17 mouse cellular contexts compared by ENCODE assay signal in genomic region chr14:7803874-7804557, GRCm38 (mm10). TPM values are rescaled to one million over a fixed set of nuclear protein-coding genes. Genes with fewer than 3 reads are reported as not detected.
DNase-seq lines count a peak whose midpoint lies in the region; ATAC-seq and TF ChIP-seq lines count a peak whose summit lies in the region.
"Had no signal": no experiment of that assay in that cellular context is flagged by ENCODE, and none has a peak within 500 bp of the region (broad histone marks: within the 10 kb centered on the region; RNA-seq: fewer than 3 reads in every experiment).

No protein-coding gene starts in this region.

- H3K9me3 ChIP-seq in hindbrain, embryonic 16.5 days (ENCODE audit: control insufficient read depth, low read length), result peaks cover 2% of the 10 kb centered on the region
- 0 out of 2 replicates have a peak, but pooled peaks cover 6% of the 10 kb centered on the region for H3K9me3 ChIP-seq in hindbrain, embryonic 12.5 days (replicated peaks)
- H3K9me3 ChIP-seq in limb, embryonic 13.5 days, result peaks cover 7% of the 10 kb centered on the region; the same call in 1 of the 2 replicates
- H3K9me3 ChIP-seq in midbrain, embryonic 16.5 days (replicated peaks; ENCODE audit: control insufficient read depth, low read length, poor library complexity, severe bottlenecking), result no peaks in the 10 kb centered on the region
- H3K9me3 ChIP-seq: limb, embryonic 15.5 days; midbrain, embryonic 10.5 days had no signal

- H3K4me1 ChIP-seq in hindbrain, embryonic 16.5 days (ENCODE audit: control insufficient read depth, insufficient read depth, low read depth, low read length), result no peaks in the 10 kb centered on the region
- no peaks in the 10 kb centered on the region for H3K4me1 ChIP-seq in hindbrain, embryonic 12.5 days
- H3K4me1 ChIP-seq in cerebellum, adult 2 months (ENCODE audit: control insufficient read depth, insufficient read depth, low read length), result peaks cover 16% of the 10 kb centered on the region
- H3K4me1 ChIP-seq in limb, embryonic 13.5 days, result no peaks in the 10 kb centered on the region
- no peaks in the 10 kb centered on the region for H3K4me1 ChIP-seq in midbrain, embryonic 16.5 days (ENCODE audit: control insufficient read depth, insufficient read depth, low read length)
- H3K4me1 ChIP-seq: hindbrain, embryonic 13.5 days; neural tube, embryonic 13.5 days had no signal

- no peak overlapping the region for H3K4me3 ChIP-seq in hindbrain, embryonic 16.5 days (ENCODE audit: low read length)
- no peak overlapping the region for H3K4me3 ChIP-seq in hindbrain, embryonic 12.5 days
- no peak overlapping the region for H3K4me3 ChIP-seq in cerebellum, adult 2 months (replicated peaks; ENCODE audit: insufficient read depth, low read depth, low read length)
- H3K4me3 ChIP-seq in limb, embryonic 13.5 days, result no peak overlapping the region
- no peak overlapping the region for H3K4me3 ChIP-seq in midbrain, embryonic 16.5 days (ENCODE audit: low read depth, low read length)
- H3K4me3 ChIP-seq: heart, embryonic 12.5 days; hindbrain, embryonic 13.5 days; limb, embryonic 15.5 days; midbrain, embryonic 10.5 days; neural tube, embryonic 13.5 days had no signal

- H3K36me3 ChIP-seq in hindbrain, embryonic 16.5 days (ENCODE audit: control insufficient read depth, insufficient read depth, low read length), result no peaks in the 10 kb centered on the region
- H3K36me3 ChIP-seq in hindbrain, embryonic 12.5 days, result no peaks in the 10 kb centered on the region
- H3K36me3 ChIP-seq in limb, embryonic 13.5 days, result no peaks in the 10 kb centered on the region
- H3K36me3 ChIP-seq in midbrain, embryonic 16.5 days (ENCODE audit: control insufficient read depth, insufficient read depth, low read length), result no peaks in the 10 kb centered on the region
- H3K36me3 ChIP-seq: heart, embryonic 12.5 days; hindbrain, embryonic 13.5 days; limb, embryonic 15.5 days; midbrain, embryonic 10.5 days; neural tube, embryonic 13.5 days had no signal

- no peak overlapping the region for H3K9ac ChIP-seq in hindbrain, embryonic 16.5 days (ENCODE audit: low read depth, low read length)
- no peak overlapping the region for H3K9ac ChIP-seq in hindbrain, embryonic 12.5 days
- H3K9ac ChIP-seq in limb, embryonic 13.5 days, result no peak overlapping the region
- H3K9ac ChIP-seq in midbrain, embryonic 16.5 days (ENCODE audit: low read depth, low read length), result no peak overlapping the region
- H3K9ac ChIP-seq: heart, embryonic 12.5 days; hindbrain, embryonic 13.5 days; limb, embryonic 15.5 days; neural tube, embryonic 13.5 days had no signal

- peak; percentile 55 for DNase-seq in R1 (ENCODE audit: low read depth, low spot score)
- DNase-seq in cerebellum, adult 2 months, result peak; percentile 61 to 88
- DNase-seq in urinary bladder, postnatal 36 days (ENCODE audit: low spot score in 2 of 2), result no peak
- DNase-seq in spleen, adult 18-20 months, result no peak
- DNase-seq: adrenal gland, postnatal 14 days had no signal

- ATAC-seq in hindbrain, embryonic 16.5 days, result peak; percentile 69
- no peak for ATAC-seq in hindbrain, embryonic 12.5 days (ENCODE audit: low FRiP score)
- ATAC-seq in limb, embryonic 13.5 days (ENCODE audit: low FRiP score, low read depth), result peak; percentile 48; the same call in 1 of the 2 replicates
- ATAC-seq in midbrain, embryonic 16.5 days, result no peak

- no peaks in the 10 kb centered on the region for H3K27me3 ChIP-seq in hindbrain, embryonic 16.5 days (replicated peaks; ENCODE audit: control insufficient read depth, insufficient read depth, low read length)
- H3K27me3 ChIP-seq in hindbrain, embryonic 12.5 days, result no peaks in the 10 kb centered on the region
- H3K27me3 ChIP-seq in cerebellum, adult 2 months (ENCODE audit: control insufficient read depth, insufficient read depth, low read length), result no peaks in the 10 kb centered on the region
- no peaks in the 10 kb centered on the region for H3K27me3 ChIP-seq in limb, embryonic 13.5 days
- H3K27me3 ChIP-seq in midbrain, embryonic 16.5 days (ENCODE audit: control insufficient read depth, insufficient read depth, low read depth, low read length), result no peaks in the 10 kb centered on the region
- H3K27me3 ChIP-seq: heart, embryonic 12.5 days; hindbrain, embryonic 13.5 days; limb, embryonic 15.5 days; neural tube, embryonic 13.5 days had no signal

- TF ChIP-seq POLR2A in cerebellum, adult 2 months (IDR thresholded peaks at IDR 0.05; ENCODE audit: borderline replicate concordance, insufficient read depth, low read length), result no peak

- 53% methylated on average over 4 of the region's 4 CpGs for WGBS in hindbrain, embryonic 16.5 days
- 56% methylated on average over 4 of the region's 4 CpGs for WGBS in hindbrain, embryonic 12.5 days
- WGBS in cerebellum, adult 2 months, result 9% methylated on average over 4 of the region's 4 CpGs
- 59% methylated on average over 4 of the region's 4 CpGs for WGBS in limb, embryonic 13.5 days
- WGBS in midbrain, embryonic 16.5 days, result 76% methylated on average over 4 of the region's 4 CpGs

- H3K27ac ChIP-seq in hindbrain, embryonic 16.5 days (ENCODE audit: low read depth, low read length), result no peak overlapping the region
- H3K27ac ChIP-seq in hindbrain, embryonic 12.5 days, result no peak overlapping the region
- H3K27ac ChIP-seq in cerebellum, adult 2 months (ENCODE audit: insufficient read depth, low read length), result no peak overlapping the region
- H3K27ac ChIP-seq in limb, embryonic 13.5 days, result no peak overlapping the region
- H3K27ac ChIP-seq in midbrain, embryonic 16.5 days (ENCODE audit: low read length), result no peak overlapping the region
- H3K27ac ChIP-seq: hindbrain, embryonic 13.5 days; kidney, postnatal 0 days; limb, embryonic 15.5 days; midbrain, embryonic 10.5 days; neural tube, embryonic 13.5 days had no signal

- H3K4me2 ChIP-seq in hindbrain, embryonic 16.5 days (ENCODE audit: low read length), result no peak overlapping the region
- no peak overlapping the region for H3K4me2 ChIP-seq in hindbrain, embryonic 12.5 days (replicated peaks)
- no peak overlapping the region for H3K4me2 ChIP-seq in limb, embryonic 13.5 days (replicated peaks)
- H3K4me2 ChIP-seq in midbrain, embryonic 16.5 days (ENCODE audit: low read length), result no peak overlapping the region
- H3K4me2 ChIP-seq: heart, embryonic 12.5 days; hindbrain, embryonic 13.5 days; limb, embryonic 15.5 days; neural tube, embryonic 13.5 days had no signal

- no peak for TF ChIP-seq CTCF in cerebellum, adult 2 months (IDR thresholded peaks at IDR 0.05; ENCODE audit: borderline replicate concordance, insufficient read depth, low read depth, low read length)

RNA-seq across cellular contexts. Expression of gene Gm26661, which starts 12.6 kb away (rescaled TPM):
- polyA plus RNA-seq in hindbrain, embryonic 16.5 days (2015; fragmentation: Nextera tagmentation; extraction: Ambion mirVana), result 0.38 TPM in 1 of 2 replicates, not detected in the other
- polyA plus RNA-seq in hindbrain, embryonic 12.5 days (2016; fragmentation: Nextera tagmentation; extraction: Ambion mirVana), result not detected in 2 replicates
- polyA plus RNA-seq in cerebellum, adult 2 months (2012; rRNA removed), result not detected in 2 replicates
- polyA plus RNA-seq in limb, embryonic 13.5 days (2015; fragmentation: Nextera tagmentation; extraction: Ambion mirVana), result not detected in 2 replicates
- 0.68 and 1.2 TPM in 2 replicates for polyA plus RNA-seq in midbrain, embryonic 16.5 days (2015; fragmentation: Nextera tagmentation; extraction: Ambion mirVana)
- polyA plus RNA-seq: heart, embryonic 12.5 days; hindbrain, embryonic 13.5 days; kidney, postnatal 0 days; limb, embryonic 15.5 days; lung, embryonic 16.5 days; midbrain, embryonic 10.5 days; neural tube, embryonic 13.5 days; spleen, adult 2 months had no signal

RNA-seq across cellular contexts. Expression of gene Flnb, which starts 13.7 kb away (rescaled TPM):
- 6.3 and 12.2 TPM in 2 replicates for polyA plus RNA-seq in hindbrain, embryonic 16.5 days (2015; fragmentation: Nextera tagmentation; extraction: Ambion mirVana)
- 32.4 and 37.3 TPM in 2 replicates for polyA plus RNA-seq in hindbrain, embryonic 12.5 days (2016; fragmentation: Nextera tagmentation; extraction: Ambion mirVana)
- 32.7 and 33.0 TPM in 2 replicates for polyA plus RNA-seq in cerebellum, adult 2 months (2012; rRNA removed)
- 44.2 and 45.3 TPM in 2 replicates for polyA plus RNA-seq in limb, embryonic 13.5 days (2015; fragmentation: Nextera tagmentation; extraction: Ambion mirVana)
- polyA plus RNA-seq in midbrain, embryonic 16.5 days (2015; fragmentation: Nextera tagmentation; extraction: Ambion mirVana), result 7.0 and 12.4 TPM in 2 replicates

Comparison
In these comparisons a context has a peak if more than half of its experiments do, and no peak if none do; other contexts are left out.
1. ATAC-seq: peak in hindbrain, embryonic 16.5 days (single experiment) and limb, embryonic 13.5 days (single experiment); none in hindbrain, embryonic 12.5 days (single experiment) and midbrain, embryonic 16.5 days (single experiment).
2. DNase-seq: peak in R1 (single experiment) and cerebellum, adult 2 months (2 of 2); none in urinary bladder, postnatal 36 days (0 of 2) and spleen, adult 18-20 months (0 of 2).